Mouse (Mus musculus): ENCODE measurements at regions not wholly inside any gene's neighbourhood (a gene's known extent, or its start where the extent isn't known, plus 50 kb on each side); places are given as distances from the start of the nearest gene placed in this dataset.

GRCm38 (mm10) chr15:61548400-61548799, 625.6 kb upstream of the A1bg start:
- TF ChIP-seq CTCF (conservative IDR thresholded peaks at IDR 0.05; ENCODE audit: low read length) (no peak), POU5F1 (IDR thresholded peaks at IDR 0.05; ENCODE audit: borderline replicate concordance, low read length) (no peak)
